Mouse (Mus musculus) brown adipose tissue, adult 24 weeks (tissue): Measurements from ENCODE around the gene Pdzk1. TPM values are rescaled to one million over a fixed set of nuclear protein-coding genes. Genes with fewer than 3 reads are reported as not detected.

Source experiments
- H3K27ac ChIP-seq: fragments of 200-500 bp; replicated peaks from 2 replicates; pipeline ENCODE4 v1.5.1; 2012; ENCODE audit warnings: low read depth, mild to moderate bottlenecking, low read length
- H3K4me1 ChIP-seq: fragments of 200-500 bp; 2 replicates; pipeline ENCODE4 v1.6.1; 2012; ENCODE audit warnings: low read length, mixed read lengths; ENCODE audit not compliant: control insufficient read depth, insufficient read depth, insufficient read length
- H3K4me3 ChIP-seq: fragments of 200-500 bp; 2 replicates; pipeline ENCODE4 v1.5.1; 2012; ENCODE audit warnings: low read depth, mild to moderate bottlenecking, low read length, moderate library complexity; ENCODE audit not compliant: insufficient read depth
- polyA plus RNA-seq: library from polyadenylated mRNA; stranded (reverse); fragments of >200 nt; gene quantifications from 2 replicates; pipeline ENCODE4 v1.2.4, GENCODE M21; 2012; ENCODE audit not compliant: missing spikeins, insufficient read depth, insufficient read length

The Pdzk1 gene
- polyA plus RNA-seq, 1 experiment = not detected

DNA sequence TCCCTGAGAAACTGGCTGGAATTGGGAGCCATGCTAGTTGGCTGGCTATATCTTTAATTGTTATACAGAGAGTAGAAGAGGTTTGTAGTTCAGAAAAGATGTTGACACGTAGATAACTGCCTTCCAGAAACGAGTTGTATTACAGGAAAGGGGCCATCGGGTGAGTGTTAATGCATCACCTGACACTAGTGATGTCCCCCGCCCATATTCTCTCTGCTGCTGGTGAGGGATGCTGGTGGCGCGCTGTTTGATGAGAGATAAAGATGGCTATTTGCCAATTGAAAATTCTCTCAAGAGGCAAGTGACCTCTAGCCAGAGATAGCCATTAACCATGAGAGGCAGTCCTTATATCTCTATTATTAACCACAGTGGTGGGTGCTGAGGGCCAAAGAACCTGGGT lies 23.5 kb downstream of the Pdzk1 start:
- Histone ChIP-seq H3K4me3 (no peak overlapping the region), H3K27ac (no peak overlapping the region), H3K4me1 (no peaks in the 10 kb centered on the region)

DNA sequence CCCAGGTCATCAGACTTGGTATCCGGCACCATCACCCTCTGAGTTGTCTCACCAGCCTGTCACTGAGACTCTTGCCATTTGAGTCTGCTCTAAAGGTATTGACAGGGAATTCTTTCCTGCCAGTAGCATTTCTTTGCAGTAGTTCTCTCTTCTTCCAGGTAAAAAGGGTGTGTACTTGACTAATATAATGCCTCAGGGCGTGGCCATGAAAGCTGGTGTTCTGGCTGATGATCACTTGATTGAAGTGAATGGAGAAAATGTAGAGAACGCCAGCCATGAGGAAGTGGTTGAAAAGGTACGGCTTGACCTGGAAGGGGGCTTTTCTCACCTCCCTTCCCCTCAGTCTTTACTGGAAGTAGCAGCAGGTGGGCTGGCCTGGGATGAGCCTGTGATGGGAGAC lies 25.3 kb downstream of the Pdzk1 start:
- no peaks in the 10 kb centered on the region for H3K4me1 ChIP-seq
- H3K4me3 ChIP-seq = no peak overlapping the region
- no peak overlapping the region for H3K27ac ChIP-seq

DNA sequence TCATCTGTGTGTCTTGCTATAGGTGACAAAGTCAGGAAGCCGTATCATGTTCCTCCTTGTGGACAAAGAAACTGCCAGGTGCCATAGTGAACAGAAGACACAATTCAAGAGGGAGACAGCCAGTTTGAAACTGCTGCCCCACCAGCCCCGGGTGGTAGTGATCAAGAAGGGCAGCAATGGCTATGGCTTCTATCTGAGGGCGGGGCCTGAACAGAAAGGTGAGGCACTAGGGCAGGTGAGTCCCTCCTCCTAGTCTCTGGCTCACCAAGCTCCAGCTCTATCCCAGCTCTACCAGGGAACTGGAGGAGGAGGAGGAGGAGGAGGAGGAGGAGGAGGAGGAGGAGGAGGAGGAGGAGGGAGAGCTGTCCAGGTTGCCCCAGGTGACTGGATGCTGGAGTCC lies 26.7 kb downstream of the Pdzk1 start:
- H3K4me1 ChIP-seq = no peaks in the 10 kb centered on the region

DNA sequence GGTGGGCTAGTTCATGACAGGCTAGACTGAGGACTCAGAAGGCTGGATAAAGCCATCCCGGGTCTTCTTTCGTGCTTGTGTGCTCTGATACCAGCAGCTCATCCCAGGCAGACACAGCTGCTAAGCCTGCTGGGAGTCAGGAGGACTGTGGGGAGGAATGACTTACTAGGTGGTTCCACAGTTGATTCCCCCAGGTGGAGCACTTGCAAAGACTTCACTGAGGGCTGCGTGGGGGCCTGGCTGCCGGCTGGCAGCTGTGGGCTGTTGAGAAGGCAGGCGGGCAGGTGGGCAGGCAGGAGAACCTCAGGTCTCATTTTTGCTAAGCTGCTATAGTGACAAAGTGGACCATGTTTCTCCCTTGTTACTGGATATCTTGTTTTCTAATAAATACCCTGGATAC lies 31.4 kb downstream of the Pdzk1 start:
- no peaks in the 10 kb centered on the region for H3K4me1 ChIP-seq
- H3K4me3 ChIP-seq = no peak overlapping the region
- no peak overlapping the region for H3K27ac ChIP-seq

More for the DNA sequence above, 26.7 kb downstream of the Pdzk1 start:
- Histone ChIP-seq H3K4me3 (no peak overlapping the region), H3K27ac (no peak overlapping the region)

DNA sequence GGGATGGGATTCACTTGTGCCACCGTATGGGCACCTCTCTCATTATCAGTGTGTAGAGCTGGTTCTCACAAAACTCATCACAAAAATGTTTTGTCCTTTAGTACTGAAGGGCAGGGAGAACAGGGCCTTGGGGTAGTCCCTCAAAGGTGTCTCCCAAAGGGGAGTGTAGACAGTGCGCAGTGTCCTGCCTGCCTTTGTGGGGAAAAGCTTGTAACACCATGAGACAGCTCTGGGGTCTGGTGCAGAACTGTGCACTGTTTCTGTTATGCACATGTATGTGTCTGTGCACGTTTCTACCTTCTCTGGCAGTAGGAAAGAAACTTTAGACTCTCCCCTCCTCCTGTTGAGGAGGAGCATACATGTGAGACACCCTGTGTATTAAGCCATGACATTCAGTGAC lies 38.8 kb downstream of the Pdzk1 start:
- no peak overlapping the region for H3K27ac ChIP-seq
- no peak overlapping the region for H3K4me3 ChIP-seq
- no peaks in the 10 kb centered on the region for H3K4me1 ChIP-seq

DNA sequence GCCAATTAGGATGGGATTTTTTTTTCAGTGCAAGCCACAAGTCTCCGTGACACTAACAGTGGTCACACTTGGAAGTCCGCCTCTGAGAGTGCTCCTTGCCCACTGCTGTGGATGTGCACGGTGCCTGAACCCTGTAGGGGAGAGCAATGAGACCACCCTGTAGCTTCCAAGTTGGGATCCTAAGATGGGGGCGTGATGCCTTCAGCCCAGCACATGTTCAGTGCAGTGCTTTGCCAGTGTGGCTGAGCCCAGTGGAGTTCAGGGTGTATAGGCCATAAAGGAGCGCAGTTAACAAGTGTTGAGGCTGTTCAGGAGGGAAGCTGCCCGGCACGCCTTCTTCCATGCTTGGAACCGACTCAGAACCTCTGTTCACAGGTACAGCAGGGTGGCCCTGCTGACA lies 39.5 kb downstream of the Pdzk1 start:
- Histone ChIP-seq H3K4me1 (no peaks in the 10 kb centered on the region), H3K27ac (no peak overlapping the region), H3K4me3 (no peak overlapping the region)

DNA sequence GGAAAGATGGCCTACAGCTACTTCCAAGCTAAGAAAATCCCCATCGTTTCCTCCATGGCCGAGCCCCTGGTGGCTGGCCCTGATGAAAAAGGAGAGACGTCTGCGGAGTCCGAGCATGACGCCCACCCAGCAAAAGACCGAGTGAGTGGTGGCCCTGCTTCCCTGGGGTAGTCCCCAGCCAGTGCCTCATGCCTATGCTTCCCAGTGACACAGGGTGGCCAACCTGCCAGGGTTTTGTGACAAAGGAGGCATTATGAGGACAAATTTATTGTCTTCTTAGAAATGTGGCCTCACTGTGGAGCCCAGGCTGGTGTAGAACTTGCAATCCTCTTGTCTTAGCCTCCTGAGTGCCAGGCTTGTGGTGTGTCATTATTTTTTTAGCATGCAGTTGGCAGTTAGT lies 40.0 kb downstream of the Pdzk1 start:
- no peak overlapping the region for H3K4me3 ChIP-seq
- H3K27ac ChIP-seq = no peak overlapping the region
- H3K4me1 ChIP-seq = no peaks in the 10 kb centered on the region

DNA sequence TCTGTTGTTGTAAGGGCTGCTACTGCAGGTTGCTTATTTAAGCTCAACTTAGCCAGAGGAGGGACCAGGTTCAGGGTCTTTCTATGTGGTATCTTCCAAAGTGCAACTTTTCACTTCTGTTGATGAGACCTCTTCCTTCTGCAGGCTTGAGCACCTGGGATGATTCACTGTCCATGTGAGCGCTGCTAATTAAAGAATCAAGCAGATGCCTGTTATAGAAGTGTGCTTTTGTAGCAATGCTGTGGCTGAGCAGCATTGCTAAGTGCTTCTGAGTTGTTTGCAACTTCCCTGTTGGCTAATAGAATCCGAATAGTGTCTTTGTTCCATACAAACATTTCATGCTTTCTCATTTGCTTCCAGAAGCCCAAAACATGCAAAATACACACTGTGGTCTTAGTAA lies 41.2 kb downstream of the Pdzk1 start:
- no peak overlapping the region for H3K4me3 ChIP-seq
- no peaks in the 10 kb centered on the region for H3K4me1 ChIP-seq
- no peak overlapping the region for H3K27ac ChIP-seq

DNA sequence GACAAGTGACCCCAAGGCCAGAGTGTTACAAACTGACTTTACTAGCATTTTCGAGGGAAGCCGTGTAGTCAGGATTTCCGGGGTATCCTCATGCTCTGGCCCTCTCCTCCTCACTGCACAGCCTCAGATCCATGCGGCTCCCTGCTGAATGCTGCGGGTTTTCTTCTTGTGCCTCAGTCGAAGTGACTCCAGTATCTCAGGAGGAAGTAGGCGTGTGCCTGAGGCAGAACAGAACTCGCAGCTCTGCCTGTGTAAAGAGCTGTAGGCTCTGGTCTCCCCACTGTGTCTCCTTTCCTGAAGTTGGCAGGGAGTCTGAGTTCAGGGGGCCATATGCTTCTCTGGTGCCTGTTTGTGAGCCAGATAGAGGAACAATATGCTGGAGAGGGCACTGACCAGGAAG lies 42.0 kb downstream of the Pdzk1 start:
- H3K27ac ChIP-seq = no peak overlapping the region
- H3K4me3 ChIP-seq = no peak overlapping the region
- H3K4me1 ChIP-seq = no peaks in the 10 kb centered on the region

DNA sequence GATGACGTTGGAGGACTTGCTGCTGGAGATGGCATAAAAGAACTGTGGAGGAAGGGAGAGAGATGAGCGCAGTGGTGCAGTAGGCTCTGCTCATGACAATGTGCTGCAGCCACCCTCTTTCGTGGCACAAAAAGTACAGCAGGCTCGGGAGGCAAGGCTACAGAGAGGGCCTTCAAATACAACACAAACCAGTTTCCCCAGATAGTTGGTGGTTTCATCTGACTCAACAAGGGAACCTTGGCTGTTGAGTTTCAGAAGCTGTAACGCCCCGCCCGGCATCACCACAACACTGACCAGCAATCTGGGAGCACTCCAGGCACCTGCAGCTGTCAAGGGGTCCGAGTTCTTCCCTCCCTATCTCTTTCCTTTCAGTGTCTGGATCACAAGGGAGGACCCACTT lies 43.4 kb downstream of the Pdzk1 start:
- H3K4me1 ChIP-seq = no peaks in the 10 kb centered on the region
- no peak overlapping the region for H3K27ac ChIP-seq
- H3K4me3 ChIP-seq = no peak overlapping the region

DNA sequence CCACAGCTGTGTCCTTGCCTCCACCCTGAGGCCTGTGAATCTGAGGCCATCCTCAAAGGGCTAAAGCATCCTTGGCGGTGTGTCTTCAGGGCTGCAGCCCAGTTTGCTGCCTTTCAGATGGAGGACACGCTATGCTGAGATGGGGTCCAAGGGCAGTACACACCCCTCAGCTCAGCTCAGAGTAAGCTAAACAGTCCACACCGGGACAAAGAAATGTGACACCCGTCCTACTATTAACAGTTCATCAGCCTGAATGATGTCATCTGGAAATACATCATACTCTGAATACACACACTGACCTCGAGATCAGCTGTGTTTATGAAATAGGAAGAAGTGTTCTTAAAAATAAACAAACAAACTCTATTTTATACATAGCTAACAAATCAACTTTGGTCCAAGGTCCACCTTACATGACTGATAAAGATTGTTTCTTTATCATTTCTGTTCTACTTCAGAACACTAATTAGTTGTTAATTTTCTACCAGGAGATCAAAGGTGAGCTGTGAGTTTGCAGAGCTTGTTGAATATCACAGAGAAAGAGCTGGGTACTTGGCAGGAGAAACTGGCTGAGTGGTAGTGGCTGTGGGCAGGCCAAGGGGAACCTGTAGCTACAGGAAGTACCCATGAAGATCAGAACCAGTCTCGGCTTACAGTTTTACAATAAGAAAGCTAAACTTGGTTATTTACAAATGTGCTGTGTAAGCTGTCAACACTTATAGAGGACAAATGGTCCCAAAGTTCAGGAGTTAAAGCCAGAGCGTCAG lies 45.9 kb downstream of the Pdzk1 start:
- no peak overlapping the region for H3K4me3 ChIP-seq
- no peaks in the 10 kb centered on the region for H3K4me1 ChIP-seq
- H3K27ac ChIP-seq = no peak overlapping the region

DNA sequence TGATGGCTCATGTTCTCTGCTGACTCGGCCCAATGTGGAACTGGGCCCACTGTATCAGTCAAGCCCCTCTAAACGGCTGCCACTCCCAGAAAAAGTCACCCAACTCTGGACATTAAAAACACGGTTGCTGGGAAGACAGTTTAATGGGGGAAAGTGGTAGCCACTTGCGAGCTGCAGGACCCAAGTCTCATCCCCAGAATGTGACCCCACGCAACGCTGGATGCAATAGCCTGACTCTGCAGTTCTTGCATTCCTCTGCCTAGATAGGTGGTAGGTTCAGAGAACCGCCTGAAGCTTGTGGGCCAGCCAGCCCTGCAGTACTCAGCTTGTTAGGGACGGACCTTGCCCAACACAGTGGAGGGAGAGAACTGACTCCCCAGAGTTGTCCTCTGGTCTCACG lies 50.5 kb downstream of the Pdzk1 start:
- Histone ChIP-seq H3K4me1 (no peaks in the 10 kb centered on the region), H3K4me3 (no peak overlapping the region), H3K27ac (no peak overlapping the region)

DNA sequence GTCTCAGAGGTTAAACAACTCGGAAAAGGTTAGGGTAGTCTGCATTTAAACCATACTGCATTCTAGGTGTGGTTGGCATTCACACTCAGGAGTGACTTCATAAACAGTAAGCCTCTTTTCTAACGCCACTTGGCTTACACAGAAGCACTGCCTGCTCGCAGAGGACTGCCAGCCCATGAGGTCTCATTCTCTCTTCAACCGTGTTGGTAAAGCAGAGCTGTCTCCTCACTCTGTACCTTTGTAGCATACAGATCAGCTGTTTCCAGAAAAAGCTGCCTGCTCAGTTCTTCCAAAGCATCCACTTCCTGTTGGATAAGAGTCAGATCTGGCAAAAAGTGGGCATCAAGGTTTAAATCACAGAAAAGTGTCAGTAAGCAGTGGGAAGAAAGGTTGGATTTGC lies 51.3 kb downstream of the Pdzk1 start:
- no peaks in the 10 kb centered on the region for H3K4me1 ChIP-seq
- no peak overlapping the region for H3K27ac ChIP-seq
- H3K4me3 ChIP-seq = no peak overlapping the region

DNA sequence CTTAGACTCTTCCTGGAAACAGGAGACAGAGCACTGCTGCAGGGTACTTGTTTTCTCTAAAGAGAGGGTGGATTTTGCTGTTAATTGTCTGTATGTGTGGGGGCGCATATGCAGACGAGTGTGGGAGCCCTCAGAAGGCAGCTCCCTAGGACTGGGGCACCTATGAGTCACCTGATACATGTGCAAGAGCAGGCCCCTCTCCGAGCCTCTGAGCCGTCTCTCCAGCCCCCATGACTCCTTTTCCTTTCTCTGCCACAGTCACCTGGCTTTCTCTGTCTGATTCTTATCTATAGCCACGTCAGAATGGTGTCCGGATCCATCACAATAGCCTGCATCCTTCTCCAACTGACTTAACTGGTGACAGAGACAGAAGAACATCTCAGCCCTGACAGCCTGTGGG lies 52.5 kb downstream of the Pdzk1 start:
- H3K4me3 ChIP-seq = no peak overlapping the region

DNA sequence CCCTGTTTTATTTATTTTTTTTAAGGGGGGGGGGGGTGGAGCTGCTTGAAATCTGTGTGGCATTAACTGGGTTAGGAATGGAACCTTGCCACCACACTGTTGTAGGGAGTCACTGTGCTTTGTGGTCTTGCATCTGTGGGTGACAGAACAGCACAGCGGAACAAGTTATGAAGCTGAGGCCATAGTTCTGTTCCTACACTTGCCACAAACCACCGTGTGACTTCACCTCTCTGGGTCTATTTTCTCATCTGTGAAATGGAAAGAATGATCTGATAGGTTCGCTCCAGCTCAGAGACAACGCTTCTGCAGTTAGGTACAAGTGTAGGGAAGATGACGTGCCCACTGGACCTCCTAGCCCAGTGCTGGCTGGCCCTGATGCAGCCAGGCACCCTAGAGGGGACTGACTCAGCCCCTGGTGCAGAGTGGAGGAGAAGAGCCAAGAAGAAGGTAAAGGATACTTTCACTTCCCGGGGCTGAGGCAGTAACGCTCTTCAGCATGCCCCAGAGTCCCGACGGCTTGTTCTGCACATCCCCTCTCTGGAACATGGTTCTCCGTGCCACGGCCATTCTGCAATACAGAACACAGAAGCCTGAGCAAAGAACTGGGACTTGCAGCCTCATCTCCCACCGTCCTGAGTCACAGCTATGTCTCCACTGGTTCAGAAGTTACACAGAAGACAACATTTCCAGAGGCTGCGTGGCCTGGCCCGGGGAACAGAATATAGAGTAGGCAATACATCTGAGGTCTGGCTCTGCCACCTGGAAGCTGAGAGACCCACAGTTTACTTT lies 53.2 kb downstream of the Pdzk1 start:
- H3K4me3 ChIP-seq = no peak overlapping the region
- no peaks in the 10 kb centered on the region for H3K4me1 ChIP-seq
- no peak overlapping the region for H3K27ac ChIP-seq

More for the DNA sequence above, 52.5 kb downstream of the Pdzk1 start:
- H3K4me1 ChIP-seq = no peaks in the 10 kb centered on the region
- no peak overlapping the region for H3K27ac ChIP-seq

DNA sequence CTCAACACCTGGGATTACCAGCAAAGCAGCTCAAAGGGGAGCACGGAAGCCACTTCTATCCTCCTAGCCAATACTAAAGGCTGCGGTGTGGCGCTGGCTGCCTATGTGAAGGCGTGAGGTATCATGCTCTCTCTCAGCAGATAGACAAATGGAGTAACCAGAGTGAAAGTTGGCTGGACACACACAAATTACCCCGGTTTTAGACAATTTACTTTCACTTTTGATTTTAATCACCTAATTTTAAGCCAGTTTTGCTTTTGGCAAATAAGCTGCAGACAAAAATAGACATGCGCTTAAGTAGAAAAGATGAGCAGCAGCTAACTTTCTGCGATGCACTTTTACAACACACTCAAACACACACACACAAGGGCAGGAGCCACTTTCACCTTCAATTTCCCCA lies 54.6 kb downstream of the Pdzk1 start:
- Histone ChIP-seq H3K4me3 (0 out of 2 replicates have a peak overlapping the region, but pooled peaks have one; percentile 20), H3K4me1 (no peaks in the 10 kb centered on the region), H3K27ac (no peak overlapping the region)
